Comparison of ENCODE assay signal across 47 mouse cellular contexts in the genomic region with DNA sequence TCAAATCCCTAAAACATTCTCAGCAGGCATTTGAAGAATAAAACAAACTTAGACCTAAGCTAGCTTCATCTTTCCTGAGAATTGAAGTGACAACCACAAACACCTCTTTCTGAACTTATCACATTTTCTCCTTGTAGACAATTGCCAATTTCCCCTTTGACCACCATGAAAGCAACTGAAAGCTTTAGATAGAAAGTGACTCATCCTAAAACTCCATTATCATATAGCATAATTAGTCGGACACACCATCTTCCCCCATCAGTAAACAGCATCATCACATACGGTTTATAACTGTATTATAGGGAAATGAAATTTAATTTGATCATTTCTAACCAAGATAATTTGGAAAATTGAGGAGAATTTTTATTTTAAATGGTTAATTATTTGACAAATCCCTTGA. TPM values are rescaled to one million over a fixed set of nuclear protein-coding genes. Genes with fewer than 3 reads are reported as not detected.
"Had no signal": no experiment of that assay in that cellular context is flagged by ENCODE, and none has a peak within 500 bp of the region (broad histone marks: within the 10 kb centered on the region; RNA-seq: fewer than 3 reads in every experiment).

No protein-coding gene starts in this region.

- H3K36me3 ChIP-seq: heart, embryonic 12.5 days; heart, embryonic 13.5 days; heart, embryonic 15.5 days; hindbrain, embryonic 10.5 days; hindbrain, embryonic 12.5 days; hindbrain, embryonic 13.5 days; hindbrain, embryonic 15.5 days; intestine, embryonic 15.5 days; kidney, embryonic 15.5 days had no signal

- H3K4me2 ChIP-seq: heart, embryonic 11.5 days; heart, embryonic 12.5 days; heart, embryonic 13.5 days; heart, embryonic 15.5 days; hindbrain, embryonic 12.5 days; hindbrain, embryonic 13.5 days; hindbrain, embryonic 14.5 days; hindbrain, embryonic 15.5 days; intestine, embryonic 15.5 days; kidney, embryonic 15.5 days had no signal

- H3K4me3 ChIP-seq: heart, embryonic 12.5 days; heart, embryonic 13.5 days; heart, embryonic 15.5 days; hindbrain, embryonic 10.5 days; hindbrain, embryonic 12.5 days; hindbrain, embryonic 13.5 days; hindbrain, embryonic 15.5 days; intestine, embryonic 15.5 days; kidney, embryonic 15.5 days; layer of hippocampus, adult 2 months; left cerebral cortex, adult 2 months had no signal

- H3K27ac ChIP-seq: heart, embryonic 13.5 days; heart, embryonic 15.5 days; hindbrain, embryonic 10.5 days; hindbrain, embryonic 12.5 days; hindbrain, embryonic 13.5 days; hindbrain, embryonic 14.5 days; hindbrain, embryonic 15.5 days; hindbrain, postnatal 0 days; intestine, embryonic 15.5 days; kidney, embryonic 15.5 days; kidney, postnatal 0 days; layer of hippocampus, adult 2 months; left cerebral cortex, adult 2 months had no signal

- H3K9ac ChIP-seq: heart, embryonic 12.5 days; heart, embryonic 13.5 days; heart, embryonic 15.5 days; hindbrain, embryonic 12.5 days; hindbrain, embryonic 13.5 days; hindbrain, embryonic 14.5 days; hindbrain, embryonic 15.5 days; intestine, embryonic 15.5 days; kidney, embryonic 15.5 days had no signal

- H3K4me1 ChIP-seq: heart, embryonic 12.5 days; heart, embryonic 13.5 days; heart, embryonic 15.5 days; hindbrain, embryonic 10.5 days; hindbrain, embryonic 12.5 days; hindbrain, embryonic 13.5 days; hindbrain, embryonic 15.5 days; intestine, embryonic 15.5 days; kidney, embryonic 15.5 days had no signal

- H3K9me3 ChIP-seq: heart, embryonic 12.5 days; heart, embryonic 13.5 days; heart, embryonic 15.5 days; hindbrain, embryonic 10.5 days; hindbrain, embryonic 12.5 days; hindbrain, embryonic 13.5 days; hindbrain, embryonic 15.5 days; intestine, embryonic 15.5 days; kidney, embryonic 15.5 days had no signal

- DNase-seq: heart, postnatal 10 days; heart, postnatal 14 days; heart, postnatal 36 days; heart, postnatal 4 days; kidney, adult 11 months; kidney, adult 18-20 months; kidney, adult 2 months; kidney, adult 8-10 months; kidney, adult 9 months; kidney, postnatal 10 days; kidney, postnatal 14 days; kidney, postnatal 25 days; kidney, postnatal 36 days; kidney, postnatal 4 days; layer of hippocampus, adult 9-11 months; layer of hippocampus, postnatal 36 days had no signal

- H3K27me3 ChIP-seq: heart, embryonic 12.5 days; heart, embryonic 13.5 days; heart, embryonic 15.5 days; hindbrain, embryonic 12.5 days; hindbrain, embryonic 13.5 days; hindbrain, embryonic 15.5 days; intestine, embryonic 15.5 days; kidney, embryonic 15.5 days had no signal

RNA-seq across cellular contexts. Expression of a gene that starts 27.4 kb away (rescaled TPM):
- total RNA-seq: heart, postnatal 10 days; heart, postnatal 14 days; heart, postnatal 25 days; heart, postnatal 36 days; heart, postnatal 4 days; hematopoietic stem cell, adult 5-6 weeks; hindbrain, postnatal 0 days; layer of hippocampus, adult 18-20 months; layer of hippocampus, adult 2 months; layer of hippocampus, postnatal 10 days; layer of hippocampus, postnatal 14 days; layer of hippocampus, postnatal 25 days; layer of hippocampus, postnatal 36 days; left cerebral cortex, adult 18-20 months; left cerebral cortex, adult 2 months; left cerebral cortex, adult 8-10 months had no signal
- polyA plus RNA-seq: heart, embryonic 11.5 days; heart, embryonic 13.5 days; heart, embryonic 14.5 days; heart, postnatal 0 days; hindbrain, embryonic 11.5 days; hindbrain, embryonic 12.5 days; hindbrain, embryonic 14.5 days; inflammation-experienced regulatory T-cells, adult 6 months; intestine, embryonic 14.5 days; intestine, embryonic 15.5 days; intestine, embryonic 16.5 days; intestine, postnatal 0 days; kidney, embryonic 15.5 days; large intestine, adult 2 months had no signal
